Mouse (Mus musculus) lung, postnatal 0 days (tissue): ENCODE measurements at regions not wholly inside any gene's neighbourhood (a gene's known extent, or its start where the extent isn't known, plus 50 kb on each side); places are given as distances from the start of the nearest gene placed in this dataset.

Experiments
- CTCF ChIP-seq: IDR thresholded peaks from 2 replicates; pipeline ENCODE4 v1.5.1; 2016; ENCODE audit warnings: antibody characterized with exemption, mild to moderate bottlenecking
- EP300 ChIP-seq: IDR thresholded peaks from 2 replicates; pipeline ENCODE4 v1.6.1; 2016; ENCODE audit warnings: antibody characterized with exemption, mild to moderate bottlenecking, control low read depth

DNA sequence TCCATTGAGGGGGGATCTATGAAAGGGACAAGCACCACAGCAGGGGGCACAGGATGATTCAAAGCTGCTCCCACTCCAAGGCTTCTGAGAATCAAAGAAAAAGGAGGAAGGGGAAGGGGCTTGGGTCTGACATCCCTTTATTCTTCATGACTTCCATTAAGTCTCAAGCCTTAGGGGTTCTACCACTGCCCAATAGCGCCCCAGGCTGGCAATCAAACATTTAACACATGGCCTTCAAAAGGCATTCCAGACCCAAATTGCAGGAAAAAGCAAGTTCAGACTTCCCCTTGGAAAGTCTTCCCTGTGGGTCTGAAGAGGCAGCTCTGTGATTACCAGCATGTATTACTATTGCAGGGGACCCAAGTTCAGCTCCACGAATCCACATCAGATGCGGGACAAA is 377.2 kb downstream of the Lpin1 start:
- TF ChIP-seq CTCF (peak; percentile 15; the same call in 1 of the 2 replicates), EP300 (no peak)
